Mouse (Mus musculus) left cerebral cortex, postnatal 25 days (tissue): ENCODE results near the gene Tmod2. TPM values are rescaled to one million over a fixed set of nuclear protein-coding genes. Genes with fewer than 3 reads are reported as not detected.
"Not testable (repeated sequence)": the region's sequence is repeated elsewhere in the genome, so short reads cannot be mapped to it uniquely, and the experiment has no call there.

Experiments
- DNase-seq, 2 experiments: peaks; one replicate each; pipeline ENCODE4 v3.0.0; 2022; ENCODE audit warnings: low spot score in 2 of 2, mixed read lengths in 1 of 2
- intact Hi-C: fragments of 180-260 bp; cut with DNase I; formaldehyde crosslinking; loops from one replicate; pipeline ENCODE4 v1.15.1; 2025
- total RNA-seq, 2 experiments: library from RNA; stranded (reverse); gene quantifications; 2 replicates each; pipeline ENCODE4 v1.2.3; 2021

The Tmod2 gene
- total RNA-seq: 100 to 1,000 TPM; 376 to 383 TPM

- DNase-seq: peak; percentile 84 to 86
- intact Hi-C loops: loop anchor here (1.0 kb wide), 1 partner anchor 14 kb away; the partner anchor contains the start of gene Lysmd2
Measured at GRCm38 (mm10) chr9:75610571-75611493, at the start of gene Tmod2. Gene Tmod2, minus strand, starts transcription at chr9:75611325.

- peak; percentile 57 to 93 for DNase-seq
- intact Hi-C loops: no loop called here
Measured at GRCm38 (mm10) chr9:75660917-75661316, 49.8 kb upstream of the Tmod2 start.

- DNase-seq, intact Hi-C loops: not testable (repeated sequence)
Measured at GRCm38 (mm10) chr9:75656456-75656855, 45.3 kb upstream of the Tmod2 start.

- DNase-seq: peak in 1 of 2 experiments; percentile 69
- intact Hi-C loops: no loop called here
Measured at GRCm38 (mm10) chr9:75653981-75654911, 43.1 kb upstream of the Tmod2 start.

- intact Hi-C loops: no loop called here
- DNase-seq: no peak
Measured at GRCm38 (mm10) chr9:75645405-75645804, 34.3 kb upstream of the Tmod2 start.

GRCm38 (mm10) chr9:75634226-75634625 is 23.1 kb upstream of the Tmod2 start:
- DNase-seq: no peak
- intact Hi-C loops: no loop called here

GRCm38 (mm10) chr9:75633603-75634002 is 22.5 kb upstream of the Tmod2 start:
- intact Hi-C loops: no loop called here
- no peak for DNase-seq

GRCm38 (mm10) chr9:75632902-75633301 is 21.8 kb upstream of the Tmod2 start:
- DNase-seq: no peak
- intact Hi-C loops: no loop called here

GRCm38 (mm10) chr9:75632111-75632510 is 21.0 kb upstream of the Tmod2 start:
- intact Hi-C loops: no loop called here
- no peak for DNase-seq

GRCm38 (mm10) chr9:75630823-75631454 is 19.8 kb upstream of the Tmod2 start:
- intact Hi-C loops: no loop called here
- DNase-seq: no peak

- no peak for DNase-seq
- intact Hi-C loops: no loop called here
Measured at GRCm38 (mm10) chr9:75626308-75626604, 15.1 kb upstream of the Tmod2 start.

GRCm38 (mm10) chr9:75625556-75626307 is 14.6 kb upstream of the Tmod2 start, which contains the start of gene Lysmd2:
Gene Lysmd2, plus strand, starts transcription at chr9:75625741.
- intact Hi-C loops: loop anchor here (1.0 kb wide), 1 partner anchor 14 kb away; the partner anchor contains the start of gene Tmod2
- DNase-seq: peak; percentile 64 to 80

- no peak for DNase-seq
- intact Hi-C loops: loop anchor here (1.0 kb wide), 1 partner anchor 14 kb away; the partner anchor contains the start of gene Tmod2
Measured at GRCm38 (mm10) chr9:75624983-75625555, 13.9 kb upstream of the Tmod2 start.

GRCm38 (mm10) chr9:75621428-75621827 is 10.3 kb upstream of the Tmod2 start:
- DNase-seq: no peak
- intact Hi-C loops: no loop called here

- intact Hi-C loops, DNase-seq: not testable (repeated sequence)
Measured at GRCm38 (mm10) chr9:75619761-75620160, 8.6 kb upstream of the Tmod2 start.

GRCm38 (mm10) chr9:75618836-75619400 is 7.8 kb upstream of the Tmod2 start:
- no peak for DNase-seq
- intact Hi-C loops: no loop called here

GRCm38 (mm10) chr9:75616560-75616959 is 5.4 kb upstream of the Tmod2 start:
- intact Hi-C loops: no loop called here
- no peak for DNase-seq

GRCm38 (mm10) chr9:75609965-75610364 is 1.2 kb downstream of the Tmod2 start:
- DNase-seq: peak; percentile 34 to 46
- intact Hi-C loops: no loop called here
